Mouse (Mus musculus): ENCODE measurements around the gene Olfr549. TPM values are rescaled to one million over a fixed set of nuclear protein-coding genes. Genes with fewer than 3 reads are reported as not detected.

Olfr549 gene
- polyA plus RNA-seq, 1 experiment from 2014 or later, result not detected

- Histone ChIP-seq H3K36me3 (ENCODE audit: control insufficient read depth, insufficient read depth, low read length) (no peaks in the 10 kb centered on the region), H3K9me3 (ENCODE audit: control insufficient read depth, low read length) (no peaks in the 10 kb centered on the region), H3K27ac (replicated peaks in 1 of 2; ENCODE audit: control insufficient read depth in 1 of 2, insufficient read depth in 1 of 2, low read depth in 2 of 2, low read length in 2 of 2) (no peak overlapping the region), H3K4me3 (ENCODE audit: control insufficient read depth in 1 of 2, insufficient read depth in 1 of 2, low read depth in 1 of 2, low read length in 2 of 2) (no peak overlapping the region), H3K4me1 (ENCODE audit: control insufficient read depth in 2 of 2, insufficient read depth in 2 of 2, low read length in 2 of 2) (peaks cover 2 to 8% of the 10 kb centered on the region in 2 experiments; a peak in 3 of 4 replicates), H3K27me3 (ENCODE audit: control insufficient read depth, insufficient read depth, low read length) (peaks cover 13% of the 10 kb centered on the region; the same call in 1 of the 2 replicates), H3K9ac (ENCODE audit: low read length) (no peak overlapping the region), H3K4me2 (ENCODE audit: low read length) (no peak overlapping the region)
- WGBS, result 39% methylated on average over 4 of the region's 4 CpGs
- no peak for ATAC-seq (ENCODE audit: insufficient number of reproducible peaks, insufficient read depth, low FRiP score, low read depth)
Measured at GRCm38 (mm10) chr7:102514144-102514543, 35.5 kb upstream of the Olfr549 start.

GRCm38 (mm10) chr7:102516261-102517050, 33.2 kb upstream of the Olfr549 start:
- no peak overlapping the region for H3K4me2 ChIP-seq (ENCODE audit: low read length)
- H3K27me3 ChIP-seq (ENCODE audit: control insufficient read depth, insufficient read depth, low read length), result peaks cover 13% of the 10 kb centered on the region; the same call in 1 of the 2 replicates
- H3K9ac ChIP-seq (ENCODE audit: low read length), result no peak overlapping the region
- no peaks in the 10 kb centered on the region for H3K9me3 ChIP-seq (ENCODE audit: control insufficient read depth, low read length)
- peaks cover 2 to 8% of the 10 kb centered on the region in 2 experiments; a peak in 3 of 4 replicates for H3K4me1 ChIP-seq (ENCODE audit: control insufficient read depth in 2 of 2, insufficient read depth in 2 of 2, low read length in 2 of 2)
- no peak for ATAC-seq (ENCODE audit: insufficient number of reproducible peaks, insufficient read depth, low FRiP score, low read depth)
- no peak overlapping the region for H3K4me3 ChIP-seq (ENCODE audit: control insufficient read depth in 1 of 2, insufficient read depth in 1 of 2, low read depth in 1 of 2, low read length in 2 of 2)
- no peak overlapping the region for H3K27ac ChIP-seq (replicated peaks in 1 of 2; ENCODE audit: control insufficient read depth in 1 of 2, insufficient read depth in 1 of 2, low read depth in 2 of 2, low read length in 2 of 2)
- WGBS, result 49% methylated on average over 10 of the region's 10 CpGs
- no peaks in the 10 kb centered on the region for H3K36me3 ChIP-seq (ENCODE audit: control insufficient read depth, insufficient read depth, low read length)

GRCm38 (mm10) chr7:102517051-102517335, 32.7 kb upstream of the Olfr549 start:
- H3K4me3 ChIP-seq (ENCODE audit: control insufficient read depth in 1 of 2, insufficient read depth in 1 of 2, low read depth in 1 of 2, low read length in 2 of 2), result no peak overlapping the region
- no peaks in the 10 kb centered on the region for H3K36me3 ChIP-seq (ENCODE audit: control insufficient read depth, insufficient read depth, low read length)
- peaks cover 2 to 8% of the 10 kb centered on the region in 2 experiments; a peak in 3 of 4 replicates for H3K4me1 ChIP-seq (ENCODE audit: control insufficient read depth in 2 of 2, insufficient read depth in 2 of 2, low read length in 2 of 2)
- no peak overlapping the region for H3K9ac ChIP-seq (ENCODE audit: low read length)
- ATAC-seq (ENCODE audit: insufficient number of reproducible peaks, insufficient read depth, low FRiP score, low read depth), result no peak
- WGBS, result 72% methylated on average over 2 of the region's 2 CpGs
- peaks cover 9% of the 10 kb centered on the region; the same call in 1 of the 2 replicates for H3K27me3 ChIP-seq (ENCODE audit: control insufficient read depth, insufficient read depth, low read length)
- no peaks in the 10 kb centered on the region for H3K9me3 ChIP-seq (ENCODE audit: control insufficient read depth, low read length)
- no peak overlapping the region for H3K4me2 ChIP-seq (ENCODE audit: low read length)
- no peak overlapping the region for H3K27ac ChIP-seq (replicated peaks in 1 of 2; ENCODE audit: control insufficient read depth in 1 of 2, insufficient read depth in 1 of 2, low read depth in 2 of 2, low read length in 2 of 2)

GRCm38 (mm10) chr7:102529052-102529451, 20.6 kb upstream of the Olfr549 start:
- H3K9ac ChIP-seq (ENCODE audit: low read length), result no peak overlapping the region
- WGBS, result 62% methylated on average over 1 of the region's 1 CpGs
- ATAC-seq (ENCODE audit: insufficient number of reproducible peaks, insufficient read depth, low FRiP score, low read depth), result no peak
- no peak overlapping the region for H3K27ac ChIP-seq (replicated peaks in 1 of 2; ENCODE audit: control insufficient read depth in 1 of 2, insufficient read depth in 1 of 2, low read depth in 2 of 2, low read length in 2 of 2)
- H3K4me2 ChIP-seq (ENCODE audit: low read length), result no peak overlapping the region
- H3K36me3 ChIP-seq (ENCODE audit: control insufficient read depth, insufficient read depth, low read length), result no peaks in the 10 kb centered on the region
- H3K27me3 ChIP-seq (ENCODE audit: control insufficient read depth, insufficient read depth, low read length), result no peaks in the 10 kb centered on the region
- H3K4me1 ChIP-seq (ENCODE audit: control insufficient read depth in 2 of 2, insufficient read depth in 2 of 2, low read length in 2 of 2), result no peaks in the 10 kb centered on the region
- no peak overlapping the region for H3K4me3 ChIP-seq (ENCODE audit: control insufficient read depth in 1 of 2, insufficient read depth in 1 of 2, low read depth in 1 of 2, low read length in 2 of 2)
- H3K9me3 ChIP-seq (ENCODE audit: control insufficient read depth, low read length), result no peaks in the 10 kb centered on the region

GRCm38 (mm10) chr7:102534449-102534848, 15.2 kb upstream of the Olfr549 start, which contains the start of gene Olfr547:
TSS of gene Olfr547 (plus strand) at chr7:102534749.
- no peak within 1 kb of the TSS for H3K27ac ChIP-seq (replicated peaks in 1 of 2; ENCODE audit: control insufficient read depth in 1 of 2, insufficient read depth in 1 of 2, low read depth in 2 of 2, low read length in 2 of 2)
- no peak within 1 kb of the TSS for H3K4me3 ChIP-seq (ENCODE audit: control insufficient read depth in 1 of 2, insufficient read depth in 1 of 2, low read depth in 1 of 2, low read length in 2 of 2)
- no peaks in the 10 kb centered on the region for H3K36me3 ChIP-seq (ENCODE audit: control insufficient read depth, insufficient read depth, low read length)
- no peaks in the 10 kb centered on the region for H3K4me1 ChIP-seq (ENCODE audit: control insufficient read depth in 2 of 2, insufficient read depth in 2 of 2, low read length in 2 of 2)
- no peaks in the 10 kb centered on the region for H3K9me3 ChIP-seq (ENCODE audit: control insufficient read depth, low read length)
- H3K9ac ChIP-seq (ENCODE audit: low read length), result no peak within 1 kb of the TSS
- no peaks in the 10 kb centered on the region for H3K27me3 ChIP-seq (ENCODE audit: control insufficient read depth, insufficient read depth, low read length)
- no peak within 1 kb of the TSS for H3K4me2 ChIP-seq (ENCODE audit: low read length)
- 94% methylated on average over 1 of the region's 1 CpGs for whole genome bisulfite sequencing
- ATAC-seq (ENCODE audit: insufficient number of reproducible peaks, insufficient read depth, low FRiP score, low read depth), result no peak

GRCm38 (mm10) chr7:102540596-102540995, 9.1 kb upstream of the Olfr549 start, which contains the start of gene Olfr548-ps1:
TSS of gene Olfr548-ps1 (plus strand) at chr7:102540896.
- 79% methylated on average over 2 of the region's 2 CpGs for WGBS

GRCm38 (mm10) chr7:102541251-102541650, 8.4 kb upstream of the Olfr549 start:
- no peak overlapping the region for H3K4me3 ChIP-seq (ENCODE audit: control insufficient read depth in 1 of 2, insufficient read depth in 1 of 2, low read depth in 1 of 2, low read length in 2 of 2)
- H3K36me3 ChIP-seq (ENCODE audit: control insufficient read depth, insufficient read depth, low read length), result no peaks in the 10 kb centered on the region
- 44% methylated on average over 3 of the region's 3 CpGs for WGBS
- H3K27me3 ChIP-seq (ENCODE audit: control insufficient read depth, insufficient read depth, low read length), result no peaks in the 10 kb centered on the region
- ATAC-seq (ENCODE audit: insufficient number of reproducible peaks, insufficient read depth, low FRiP score, low read depth), result no peak
- H3K9me3 ChIP-seq (ENCODE audit: control insufficient read depth, low read length), result no peaks in the 10 kb centered on the region
- H3K4me1 ChIP-seq (ENCODE audit: control insufficient read depth in 2 of 2, insufficient read depth in 2 of 2, low read length in 2 of 2), result no peaks in the 10 kb centered on the region
- H3K27ac ChIP-seq (replicated peaks in 1 of 2; ENCODE audit: control insufficient read depth in 1 of 2, insufficient read depth in 1 of 2, low read depth in 2 of 2, low read length in 2 of 2), result no peak overlapping the region
- H3K9ac ChIP-seq (ENCODE audit: low read length), result no peak overlapping the region
- H3K4me2 ChIP-seq (ENCODE audit: low read length), result no peak overlapping the region

More at GRCm38 (mm10) chr7:102540596-102540995, 9.1 kb upstream of the Olfr549 start, which contains the start of gene Olfr548-ps1:
- Histone ChIP-seq H3K36me3 (ENCODE audit: control insufficient read depth, insufficient read depth, low read length) (no peaks in the 10 kb centered on the region), H3K4me1 (ENCODE audit: control insufficient read depth in 2 of 2, insufficient read depth in 2 of 2, low read length in 2 of 2) (no peaks in the 10 kb centered on the region), H3K4me2 (ENCODE audit: low read length) (no peak within 1 kb of the TSS), H3K27ac (replicated peaks in 1 of 2; ENCODE audit: control insufficient read depth in 1 of 2, insufficient read depth in 1 of 2, low read depth in 2 of 2, low read length in 2 of 2) (no peak within 1 kb of the TSS), H3K4me3 (ENCODE audit: control insufficient read depth in 1 of 2, insufficient read depth in 1 of 2, low read depth in 1 of 2, low read length in 2 of 2) (no peak within 1 kb of the TSS), H3K9me3 (ENCODE audit: control insufficient read depth, low read length) (no peaks in the 10 kb centered on the region), H3K9ac (ENCODE audit: low read length) (no peak within 1 kb of the TSS), H3K27me3 (ENCODE audit: control insufficient read depth, insufficient read depth, low read length) (no peaks in the 10 kb centered on the region)
- no peak for ATAC-seq (ENCODE audit: insufficient number of reproducible peaks, insufficient read depth, low FRiP score, low read depth)

All from heart, embryonic 14.5 days (tissue).